Mouse (Mus musculus) intestine, embryonic 14.5 days (tissue): ENCODE measurements around the gene Rad51. TPM values are rescaled to one million over a fixed set of nuclear protein-coding genes. Genes with fewer than 3 reads are reported as not detected.

Experiments used
- ATAC-seq: fragments of 200-750 bp; cut with Nextera tagmentation; replicated peaks from 2 replicates; pipeline ENCODE4 v1.8.0; 2017; ENCODE audit warnings: low read depth, moderate number of reproducible peaks, moderate TSS enrichment, moderate library complexity; ENCODE audit not compliant: low FRiP score, low TSS enrichment
- DNase-seq: peaks from one replicate; pipeline ENCODE4 v3.0.0-alpha.2; 2018; ENCODE audit warnings: low spot score
- H3K27ac ChIP-seq: fragments of 300-500 bp; sonication (generic); 2 replicates; pipeline ENCODE4 v1.5.1; 2014; ENCODE audit warnings: low read depth, mild to moderate bottlenecking, control low read depth
- H3K27me3 ChIP-seq: fragments of 300-500 bp; sonication (generic); replicated peaks from 2 replicates; pipeline ENCODE4 v1.6.1; 2014; ENCODE audit warnings: low read length, control low read depth; ENCODE audit not compliant: control insufficient read depth, insufficient read depth
- H3K36me3 ChIP-seq: fragments of 300-500 bp; sonication (generic); 2 replicates; pipeline ENCODE4 v1.6.1; 2014; ENCODE audit warnings: low read length, control low read depth; ENCODE audit not compliant: control insufficient read depth, insufficient read depth
- H3K4me1 ChIP-seq: fragments of 300-500 bp; sonication (generic); replicated peaks from 2 replicates; pipeline ENCODE4 v1.6.1; 2014; ENCODE audit warnings: low read length, control low read depth, mixed read lengths; ENCODE audit not compliant: control insufficient read depth, insufficient read depth
- H3K4me2 ChIP-seq: fragments of 300-500 bp; sonication (generic); 2 replicates; pipeline ENCODE4 v1.6.1; 2014; ENCODE audit warnings: low read length
- H3K4me3 ChIP-seq: fragments of 300-500 bp; sonication (generic); 2 replicates; pipeline ENCODE4 v1.5.1; 2014; ENCODE audit warnings: low read depth, low read length, control low read depth, mixed read lengths
- H3K9ac ChIP-seq: fragments of 300-500 bp; sonication (generic); 2 replicates; pipeline ENCODE4 v1.6.1; 2014; ENCODE audit warnings: mild to moderate bottlenecking, low read length
- H3K9me3 ChIP-seq: fragments of 300-500 bp; sonication (generic); 2 replicates; pipeline ENCODE4 v1.6.1; 2016; ENCODE audit warnings: low read length, control low read depth; ENCODE audit not compliant: control insufficient read depth
- WGBS: fragments of 180-500 bp; shearing (Covaris S2); extraction: QIAGEN DNeasy Blood & Tissue Kit; methylation state at CpG from one replicate; pipeline ENCODE4 v1.1.7; 2014; 5-methylcytosine and 5-hydroxymethylcytosine counted together
- polyA plus RNA-seq: library from polyadenylated mRNA; unstranded; fragments of >200 nt; fragmentation: Nextera tagmentation; extraction: Ambion mirVana; gene quantifications from 2 replicates; pipeline ENCODE4 v1.2.1, GENCODE M21; 2014

The Rad51 gene
- polyA plus RNA-seq, 1 experiment from 2014 or later = 50.2 TPM

- Histone ChIP-seq H3K4me2 (no peak overlapping the region), H3K9me3 (no peaks in the 10 kb centered on the region), H3K27me3 (peaks cover 13% of the 10 kb centered on the region; the same call in 1 of the 2 replicates), H3K4me1 (peaks cover 18% of the 10 kb centered on the region), H3K36me3 (no peaks in the 10 kb centered on the region), H3K4me3 (no peak overlapping the region), H3K9ac (no peak overlapping the region), H3K27ac (no peak overlapping the region)
- 90% methylated on average over 2 of the region's 2 CpGs for WGBS
- no peak for DNase-seq
- ATAC-seq = no peak
Measured at GRCm38 (mm10) chr2:119170282-119170681, 57.7 kb downstream of the Rad51 start.

GRCm38 (mm10) chr2:119171574-119171973 lies 59.0 kb downstream of the Rad51 start:
- no peak for DNase-seq
- no peak for ATAC-seq

GRCm38 (mm10) chr2:119172446-119172845 lies 59.9 kb downstream of the Rad51 start:
- H3K27me3 ChIP-seq = no peaks in the 10 kb centered on the region
- H3K27ac ChIP-seq = 0 out of 2 replicates have a peak overlapping the region, but pooled peaks have one; percentile 30
- H3K4me2 ChIP-seq = no peak overlapping the region
- DNase-seq = no peak
- no peaks in the 10 kb centered on the region for H3K9me3 ChIP-seq
- peaks cover 13% of the 10 kb centered on the region for H3K4me1 ChIP-seq
- 83% methylated on average over 7 of the region's 7 CpGs for WGBS
- 0 out of 2 replicates have a peak, but pooled peaks cover 4% of the 10 kb centered on the region for H3K36me3 ChIP-seq
- no peak overlapping the region for H3K4me3 ChIP-seq
- ATAC-seq = no peak
- no peak overlapping the region; the same call in 1 of the 2 replicates for H3K9ac ChIP-seq

More at GRCm38 (mm10) chr2:119171574-119171973, 59.0 kb downstream of the Rad51 start:
- 57% methylated on average over 8 of the region's 8 CpGs for WGBS
- Histone ChIP-seq H3K4me3 (no peak overlapping the region), H3K9me3 (no peaks in the 10 kb centered on the region), H3K9ac (no peak overlapping the region), H3K4me2 (no peak overlapping the region), H3K4me1 (peaks cover 17% of the 10 kb centered on the region), H3K36me3 (0 out of 2 replicates have a peak, but pooled peaks cover 3% of the 10 kb centered on the region), H3K27ac (no peak overlapping the region), H3K27me3 (0 out of 2 replicates have a peak, but pooled peaks cover 3% of the 10 kb centered on the region)

- Histone ChIP-seq H3K4me2 (peak overlapping the region; percentile 38), H3K36me3 (0 out of 2 replicates have a peak, but pooled peaks cover 4% of the 10 kb centered on the region), H3K27me3 (no peaks in the 10 kb centered on the region), H3K9ac (no peak overlapping the region; the same call in 1 of the 2 replicates), H3K4me1 (peaks cover 13% of the 10 kb centered on the region), H3K4me3 (no peak overlapping the region), H3K27ac (peak overlapping the region; percentile 30; the same call in 1 of the 2 replicates), H3K9me3 (no peaks in the 10 kb centered on the region)
- WGBS = 11% methylated on average over 13 of the region's 13 CpGs
- DNase-seq (peak; percentile 76), ATAC-seq (peak; percentile 53)
Measured at GRCm38 (mm10) chr2:119172862-119173576, 60.4 kb downstream of the Rad51 start.

GRCm38 (mm10) chr2:119173991-119174651 lies 61.5 kb downstream of the Rad51 start, which contains the start of gene Gm14137:
Gene Gm14137 (plus strand): TSS chr2:119174509.
- Histone ChIP-seq H3K27ac (no peak within 1 kb of the TSS), H3K4me3 (no peak within 1 kb of the TSS), H3K9me3 (no peaks in the 10 kb centered on the region), H3K4me2 (peak within 1 kb of the TSS; percentile 38), H3K27me3 (no peaks in the 10 kb centered on the region), H3K4me1 (peaks cover 13% of the 10 kb centered on the region), H3K36me3 (peaks cover 12% of the 10 kb centered on the region; the same call in 1 of the 2 replicates), H3K9ac (no peak within 1 kb of the TSS; the same call in 1 of the 2 replicates)
- 63% methylated on average over 8 of the region's 8 CpGs for WGBS
- ATAC-seq (no peak), DNase-seq (no peak)

- WGBS = 63% methylated on average over 14 of the region's 14 CpGs
- peaks cover 19% of the 10 kb centered on the region for H3K36me3 ChIP-seq
- no peak for ATAC-seq
- H3K4me1 ChIP-seq = peaks cover 13% of the 10 kb centered on the region
- no peaks in the 10 kb centered on the region for H3K9me3 ChIP-seq
- H3K27ac ChIP-seq = no peak overlapping the region
- H3K9ac ChIP-seq = no peak overlapping the region
- H3K4me3 ChIP-seq = no peak overlapping the region
- H3K27me3 ChIP-seq = no peaks in the 10 kb centered on the region
- DNase-seq = no peak
- no peak overlapping the region for H3K4me2 ChIP-seq
Measured at GRCm38 (mm10) chr2:119174866-119175265, 62.3 kb downstream of the Rad51 start.

- H3K36me3 ChIP-seq = peaks cover 27% of the 10 kb centered on the region
- no peak for DNase-seq
- no peak overlapping the region for H3K4me3 ChIP-seq
- 63% methylated on average over 6 of the region's 6 CpGs for WGBS
- peaks cover 13% of the 10 kb centered on the region for H3K4me1 ChIP-seq
- H3K27me3 ChIP-seq = no peaks in the 10 kb centered on the region
- H3K9ac ChIP-seq = no peak overlapping the region
- no peak overlapping the region for H3K27ac ChIP-seq
- ATAC-seq = no peak
- no peaks in the 10 kb centered on the region for H3K9me3 ChIP-seq
- H3K4me2 ChIP-seq = no peak overlapping the region
Measured at GRCm38 (mm10) chr2:119175614-119176013, 63.0 kb downstream of the Rad51 start.

GRCm38 (mm10) chr2:119176761-119177160 lies 64.2 kb downstream of the Rad51 start:
- Histone ChIP-seq H3K4me3 (no peak overlapping the region), H3K9me3 (no peaks in the 10 kb centered on the region), H3K4me2 (no peak overlapping the region), H3K4me1 (peaks cover 13% of the 10 kb centered on the region), H3K36me3 (peaks cover 31% of the 10 kb centered on the region), H3K27me3 (no peaks in the 10 kb centered on the region), H3K27ac (no peak overlapping the region), H3K9ac (no peak overlapping the region)
- DNase-seq (no peak), ATAC-seq (no peak)
- WGBS = 57% methylated on average over 3 of the region's 3 CpGs
